Mouse (Mus musculus): ENCODE data around the gene Nek1.

The Nek1 gene

DNA sequence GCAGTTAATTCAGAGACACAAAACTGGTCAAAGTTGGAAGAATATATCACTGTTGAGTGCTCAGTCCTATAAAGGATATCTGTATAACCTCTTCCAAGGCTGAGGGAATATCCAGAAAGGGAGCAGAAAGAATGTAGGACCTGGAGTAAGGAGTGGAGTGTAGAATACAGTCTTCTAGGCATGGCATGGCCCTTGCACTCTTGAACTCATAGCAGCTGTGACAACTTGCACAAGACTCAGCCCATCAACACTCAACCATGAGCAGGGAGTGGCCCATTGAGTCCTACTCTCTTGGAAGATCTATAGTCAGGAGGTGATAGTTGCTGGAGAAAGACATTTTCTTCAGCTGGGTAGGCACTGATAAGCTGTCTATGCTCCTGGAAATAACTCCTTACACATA lies 149.8 kb downstream of the Nek1 start:
- no peaks in the 10 kb centered on the region for H3K36me3 ChIP-seq (ENCODE audit: insufficient read depth, low read length)
- no peaks in the 10 kb centered on the region for H3K9me3 ChIP-seq (ENCODE audit: low read length)
- peaks cover 10% of the 10 kb centered on the region for H3K4me1 ChIP-seq (replicated peaks; ENCODE audit: low read depth, low read length)
- TF ChIP-seq CTCF (conservative IDR thresholded peaks at IDR 0.05; ENCODE audit: low read length) = no peak
- no peak for TF ChIP-seq NANOG (IDR thresholded peaks at IDR 0.05; ENCODE audit: borderline replicate concordance, low read length)
- no peak for TF ChIP-seq POU5F1 (IDR thresholded peaks at IDR 0.05; ENCODE audit: borderline replicate concordance, low read length)
- H3K27me3 ChIP-seq (ENCODE audit: insufficient read depth, low read length) = no peaks in the 10 kb centered on the region
- no peak overlapping the region for H3K4me3 ChIP-seq (replicated peaks; ENCODE audit: low read length)

DNA sequence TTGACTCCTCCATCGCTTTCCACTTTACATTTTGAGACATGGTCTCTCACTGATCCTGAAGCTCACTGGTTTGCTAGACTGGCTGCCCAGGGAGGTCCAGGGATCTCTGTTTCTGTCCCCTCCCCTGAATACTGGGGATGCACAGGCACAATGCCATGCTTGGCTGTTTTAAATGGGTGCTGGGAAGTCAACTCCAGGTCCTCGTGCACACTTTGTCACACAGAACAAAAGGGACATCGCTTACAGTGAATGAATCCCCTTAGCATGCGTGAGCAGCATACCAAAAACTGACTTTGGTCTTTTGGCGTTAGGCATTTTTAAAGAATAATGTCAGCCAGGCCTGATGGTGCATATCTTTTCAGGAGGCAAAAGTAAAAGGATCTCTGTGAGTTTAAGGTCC lies 155.7 kb downstream of the Nek1 start:
- Histone ChIP-seq H3K36me3 (ENCODE audit: insufficient read depth, low read length) (no peaks in the 10 kb centered on the region), H3K27me3 (ENCODE audit: insufficient read depth, low read length) (no peaks in the 10 kb centered on the region), H3K9me3 (ENCODE audit: low read length) (no peaks in the 10 kb centered on the region), H3K4me3 (replicated peaks; ENCODE audit: low read length) (no peak overlapping the region), H3K4me1 (replicated peaks; ENCODE audit: low read depth, low read length) (no peaks in the 10 kb centered on the region)
- TF ChIP-seq CTCF (conservative IDR thresholded peaks at IDR 0.05; ENCODE audit: low read length) = no peak
- TF ChIP-seq NANOG (IDR thresholded peaks at IDR 0.05; ENCODE audit: borderline replicate concordance, low read length) = no peak
- TF ChIP-seq POU5F1 (IDR thresholded peaks at IDR 0.05; ENCODE audit: borderline replicate concordance, low read length) = no peak

DNA sequence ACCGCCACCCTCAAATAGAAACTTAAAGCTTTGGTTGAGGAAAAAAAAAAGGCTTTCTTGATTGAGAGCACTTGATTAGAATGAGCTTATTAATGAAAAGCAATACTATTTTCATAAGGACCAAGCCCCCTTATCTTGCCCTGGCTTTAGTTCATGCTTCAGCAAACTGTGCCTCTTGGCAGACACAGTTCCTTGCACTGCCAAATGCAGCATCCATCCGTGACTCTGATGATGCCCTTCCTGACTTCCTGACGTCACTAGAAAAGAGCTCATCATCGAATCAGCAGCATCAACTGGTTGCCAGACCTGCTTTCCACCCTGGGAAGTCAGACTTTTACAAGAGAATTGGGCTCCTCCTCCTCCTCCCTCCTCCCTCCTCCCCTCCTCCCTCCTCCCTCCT lies 157.6 kb downstream of the Nek1 start:
- Histone ChIP-seq H3K36me3 (ENCODE audit: insufficient read depth, low read length) (no peaks in the 10 kb centered on the region), H3K27me3 (ENCODE audit: insufficient read depth, low read length) (no peaks in the 10 kb centered on the region), H3K4me1 (replicated peaks; ENCODE audit: low read depth, low read length) (no peaks in the 10 kb centered on the region), H3K9me3 (ENCODE audit: low read length) (no peaks in the 10 kb centered on the region), H3K4me3 (replicated peaks; ENCODE audit: low read length) (no peak overlapping the region)
- TF ChIP-seq CTCF (conservative IDR thresholded peaks at IDR 0.05; ENCODE audit: low read length) = no peak
- TF ChIP-seq POU5F1 (IDR thresholded peaks at IDR 0.05; ENCODE audit: borderline replicate concordance, low read length) = no peak
- no peak for TF ChIP-seq NANOG (IDR thresholded peaks at IDR 0.05; ENCODE audit: borderline replicate concordance, low read length)

DNA sequence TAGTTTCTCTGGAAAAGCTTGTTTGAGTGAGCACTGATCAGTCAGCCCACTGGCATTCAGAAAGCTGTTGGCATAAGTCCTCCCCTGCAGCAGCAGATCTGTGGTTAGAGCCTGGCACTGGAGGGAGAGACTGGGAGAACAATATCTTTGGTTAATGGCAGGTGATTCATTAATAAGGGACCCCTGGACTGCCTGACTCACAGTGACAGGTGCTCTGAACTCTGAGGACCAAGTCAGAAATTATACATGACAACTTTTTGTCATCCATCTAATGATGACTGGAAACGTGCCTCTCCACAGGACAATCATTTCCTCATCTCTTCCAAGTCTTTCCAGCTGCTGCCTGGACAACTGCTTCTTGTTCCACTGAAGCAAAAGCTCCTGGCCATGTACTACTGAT lies 163.4 kb downstream of the Nek1 start:
- Histone ChIP-seq H3K9me3 (ENCODE audit: low read length) (no peaks in the 10 kb centered on the region), H3K36me3 (ENCODE audit: insufficient read depth, low read length) (no peaks in the 10 kb centered on the region), H3K4me1 (replicated peaks; ENCODE audit: low read depth, low read length) (no peaks in the 10 kb centered on the region), H3K27me3 (ENCODE audit: insufficient read depth, low read length) (no peaks in the 10 kb centered on the region), H3K4me3 (replicated peaks; ENCODE audit: low read length) (no peak overlapping the region)
- no peak for TF ChIP-seq CTCF (conservative IDR thresholded peaks at IDR 0.05; ENCODE audit: low read length)
- no peak for TF ChIP-seq NANOG (IDR thresholded peaks at IDR 0.05; ENCODE audit: borderline replicate concordance, low read length)
- TF ChIP-seq POU5F1 (IDR thresholded peaks at IDR 0.05; ENCODE audit: borderline replicate concordance, low read length) = no peak

DNA sequence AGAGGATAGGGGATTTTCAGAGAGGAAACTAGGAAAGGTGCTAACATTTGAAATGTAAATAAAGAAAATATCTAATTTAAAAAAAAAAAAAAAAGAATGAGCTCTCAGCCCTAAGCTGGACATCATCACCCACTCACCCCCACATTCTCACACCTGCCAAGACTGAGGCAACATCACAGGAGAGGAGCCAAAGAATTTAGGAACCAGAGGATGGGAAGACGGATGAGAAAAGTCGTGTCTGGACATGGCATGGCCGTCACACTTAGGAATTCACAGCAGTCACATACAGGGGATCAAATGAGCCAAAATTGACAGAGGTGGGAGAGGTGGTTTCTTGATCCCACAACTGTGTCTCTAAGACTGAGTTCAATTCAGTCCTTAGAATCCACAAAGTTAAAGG lies 165.5 kb downstream of the Nek1 start:
- no peak for TF ChIP-seq CTCF (conservative IDR thresholded peaks at IDR 0.05; ENCODE audit: low read length)
- no peak for TF ChIP-seq POU5F1 (IDR thresholded peaks at IDR 0.05; ENCODE audit: borderline replicate concordance, low read length)
- no peak for TF ChIP-seq NANOG (IDR thresholded peaks at IDR 0.05; ENCODE audit: borderline replicate concordance, low read length)
- H3K9me3 ChIP-seq (ENCODE audit: low read length) = peaks cover under 1% of the 10 kb centered on the region; the same call in 1 of the 2 replicates

DNA sequence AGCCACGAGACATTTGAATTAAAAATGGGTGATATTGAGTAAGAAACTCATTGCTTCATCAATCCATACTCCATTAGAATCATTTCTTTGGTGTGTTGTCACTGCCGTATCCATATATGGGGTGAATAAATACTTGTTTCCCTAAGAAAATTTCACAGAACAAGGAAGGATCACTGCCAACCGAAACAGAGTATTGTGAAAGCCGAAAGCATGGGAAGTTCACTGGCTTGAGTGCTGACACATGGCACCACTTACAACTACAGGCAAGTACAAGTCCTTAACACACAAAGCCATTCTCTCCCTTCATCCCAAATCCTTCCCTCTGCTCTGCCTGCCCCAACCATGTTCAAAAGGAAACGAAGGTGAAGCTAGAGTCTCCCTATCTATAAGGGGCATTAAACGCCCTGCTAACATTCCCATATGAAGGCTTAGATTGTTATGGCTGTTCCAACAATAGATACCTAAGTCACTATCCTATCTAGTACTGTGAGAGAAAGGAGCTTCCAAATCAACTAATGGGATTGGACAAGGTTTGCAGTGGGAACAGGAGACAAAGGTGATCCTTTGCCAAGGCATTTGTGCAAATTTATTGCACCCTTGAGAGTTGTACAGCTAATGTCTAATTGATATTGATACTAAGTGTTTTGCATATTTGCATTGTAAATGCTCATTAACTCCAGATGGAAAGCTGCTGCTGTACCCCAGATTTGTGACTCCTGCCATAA lies 168.6 kb downstream of the Nek1 start:
- no peaks in the 10 kb centered on the region for H3K27me3 ChIP-seq (ENCODE audit: insufficient read depth, low read length)
- peaks cover 15% of the 10 kb centered on the region for H3K9me3 ChIP-seq (ENCODE audit: low read length)
- H3K36me3 ChIP-seq (ENCODE audit: insufficient read depth, low read length) = no peaks in the 10 kb centered on the region
- no peak overlapping the region for H3K4me3 ChIP-seq (replicated peaks; ENCODE audit: low read length)
- no peaks in the 10 kb centered on the region for H3K4me1 ChIP-seq (replicated peaks; ENCODE audit: low read depth, low read length)
- TF ChIP-seq CTCF (conservative IDR thresholded peaks at IDR 0.05; ENCODE audit: low read length) (no peak), POU5F1 (IDR thresholded peaks at IDR 0.05; ENCODE audit: borderline replicate concordance, low read length) (no peak), NANOG (IDR thresholded peaks at IDR 0.05; ENCODE audit: borderline replicate concordance, low read length) (no peak)

More for the DNA sequence above, 165.5 kb downstream of the Nek1 start:
- Histone ChIP-seq H3K27me3 (ENCODE audit: insufficient read depth, low read length) (no peaks in the 10 kb centered on the region), H3K4me1 (replicated peaks; ENCODE audit: low read depth, low read length) (no peaks in the 10 kb centered on the region), H3K4me3 (replicated peaks; ENCODE audit: low read length) (no peak overlapping the region), H3K36me3 (ENCODE audit: insufficient read depth, low read length) (no peaks in the 10 kb centered on the region)

DNA sequence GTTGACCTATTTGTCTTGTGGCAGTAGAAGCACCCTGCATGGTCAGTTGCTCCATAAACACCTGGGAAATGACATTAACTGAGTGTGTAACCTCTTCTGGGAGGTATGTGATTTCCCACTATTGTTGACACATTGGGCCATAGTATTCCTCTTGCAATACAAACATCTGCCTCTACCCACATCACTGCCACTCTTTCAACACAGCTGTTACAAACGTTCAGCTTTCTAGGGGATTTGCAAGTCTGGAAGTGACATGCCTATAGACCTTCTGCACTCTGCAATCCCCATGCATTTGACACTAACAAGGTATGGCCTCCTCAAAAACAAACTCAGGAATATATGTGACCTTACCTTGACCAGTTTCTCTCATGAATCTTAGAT lies 169.2 kb downstream of the Nek1 start:
- H3K4me3 ChIP-seq (replicated peaks; ENCODE audit: low read length) = no peak overlapping the region
- TF ChIP-seq POU5F1 (IDR thresholded peaks at IDR 0.05; ENCODE audit: borderline replicate concordance, low read length) (no peak), NANOG (IDR thresholded peaks at IDR 0.05; ENCODE audit: borderline replicate concordance, low read length) (no peak), CTCF (conservative IDR thresholded peaks at IDR 0.05; ENCODE audit: low read length) (no peak)
- H3K36me3 ChIP-seq (ENCODE audit: insufficient read depth, low read length) = no peaks in the 10 kb centered on the region
- no peaks in the 10 kb centered on the region for H3K4me1 ChIP-seq (replicated peaks; ENCODE audit: low read depth, low read length)
- peaks cover 15% of the 10 kb centered on the region for H3K9me3 ChIP-seq (ENCODE audit: low read length)
- no peaks in the 10 kb centered on the region for H3K27me3 ChIP-seq (ENCODE audit: insufficient read depth, low read length)

DNA sequence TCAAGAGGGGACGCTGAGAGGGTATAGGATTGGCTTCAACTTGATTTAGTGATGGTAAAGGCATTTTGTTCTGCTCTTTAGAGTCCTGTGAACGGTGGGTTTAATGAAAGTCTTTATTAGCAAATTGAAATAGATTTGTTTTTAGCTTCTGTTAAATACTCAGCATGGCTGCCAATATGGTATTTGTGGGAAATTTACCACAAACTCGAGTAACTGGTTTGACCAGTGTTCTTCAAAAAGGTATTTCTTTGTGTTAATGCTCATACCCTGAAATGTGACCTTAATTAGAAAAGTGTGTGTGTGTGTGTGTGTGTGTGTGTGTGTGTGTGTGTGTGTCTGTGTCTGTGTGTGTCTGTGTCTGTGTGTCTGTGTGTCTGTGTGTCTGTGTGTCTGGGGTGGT lies 178.6 kb downstream of the Nek1 start:
- TF ChIP-seq NANOG (IDR thresholded peaks at IDR 0.05; ENCODE audit: borderline replicate concordance, low read length) = no peak
- TF ChIP-seq CTCF (conservative IDR thresholded peaks at IDR 0.05; ENCODE audit: low read length) = no peak
- no peak for TF ChIP-seq POU5F1 (IDR thresholded peaks at IDR 0.05; ENCODE audit: borderline replicate concordance, low read length)
- H3K9me3 ChIP-seq (ENCODE audit: low read length) = no peaks in the 10 kb centered on the region
- H3K4me1 ChIP-seq (replicated peaks; ENCODE audit: low read depth, low read length) = no peaks in the 10 kb centered on the region
- no peak overlapping the region for H3K4me3 ChIP-seq (replicated peaks; ENCODE audit: low read length)
- no peaks in the 10 kb centered on the region for H3K36me3 ChIP-seq (ENCODE audit: insufficient read depth, low read length)
- no peaks in the 10 kb centered on the region for H3K27me3 ChIP-seq (ENCODE audit: insufficient read depth, low read length)

All from E14TG2a.4 (cell line).